Mouse (Mus musculus): ENCODE measurements at regions not wholly inside any gene's neighbourhood (a gene's known extent, or its start where the extent isn't known, plus 50 kb on each side); places are given as distances from the start of the nearest gene placed in this dataset.

DNA sequence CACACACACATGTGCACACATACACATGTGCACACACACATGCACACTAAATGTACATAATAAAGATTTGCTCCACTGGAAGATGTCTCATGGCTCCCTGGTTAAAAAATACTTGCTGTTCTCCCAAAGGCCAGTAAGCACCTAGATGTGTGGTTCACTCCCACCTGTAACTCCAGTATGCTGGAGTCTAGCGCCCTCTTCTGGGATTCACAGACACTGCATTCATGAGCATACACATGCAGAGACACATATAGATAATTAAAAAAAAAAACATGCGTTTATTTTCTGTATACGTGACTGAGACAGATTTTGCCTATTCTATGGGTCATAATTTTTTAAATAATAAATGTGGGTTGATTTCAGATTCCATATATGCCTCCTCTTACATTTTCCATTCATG, 747.5 kb upstream of the Jmjd1c start:
- Histone ChIP-seq H3K4me1 (no peaks in the 10 kb centered on the region), H3K9ac (replicated peaks) (no peak overlapping the region), H3K27me3 (no peaks in the 10 kb centered on the region), H3K4me3 (no peak overlapping the region), H3K27ac (replicated peaks) (no peak overlapping the region), H3K4me2 (replicated peaks) (no peak overlapping the region), H3K9me3 (no peaks in the 10 kb centered on the region), H3K36me3 (no peaks in the 10 kb centered on the region)
- ATAC-seq (replicated peaks) = no peak
- WGBS = 75% methylated on average over 3 of the region's 3 CpGs

DNA sequence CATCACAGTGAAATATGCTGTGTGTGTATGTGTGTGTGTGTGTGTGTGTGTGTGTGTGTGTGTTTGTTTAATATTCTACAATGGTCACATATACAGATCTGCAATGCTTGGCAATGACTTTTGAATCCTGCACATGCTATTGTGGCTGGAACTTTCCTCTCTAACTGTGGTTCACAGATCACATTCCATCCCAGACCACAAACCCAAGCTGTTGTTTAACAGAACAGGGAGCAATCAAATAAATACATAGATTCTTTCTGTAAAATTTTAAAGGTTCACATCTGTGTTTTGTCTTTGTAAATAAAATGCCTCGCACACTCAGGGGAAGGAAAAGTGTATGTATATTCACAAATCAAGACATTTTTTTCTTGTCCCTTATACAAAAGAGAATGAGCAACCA, 744.9 kb upstream of the Jmjd1c start:
- no peaks in the 10 kb centered on the region for H3K4me1 ChIP-seq
- H3K9me3 ChIP-seq = no peaks in the 10 kb centered on the region
- no peak overlapping the region for H3K9ac ChIP-seq (replicated peaks)
- H3K36me3 ChIP-seq = no peaks in the 10 kb centered on the region
- no peak overlapping the region for H3K4me2 ChIP-seq (replicated peaks)
- H3K27me3 ChIP-seq = no peaks in the 10 kb centered on the region
- no peak for ATAC-seq (replicated peaks)
- 83% methylated on average over 1 of the region's 1 CpGs for WGBS
- no peak overlapping the region for H3K4me3 ChIP-seq
- no peak overlapping the region for H3K27ac ChIP-seq (replicated peaks)

DNA sequence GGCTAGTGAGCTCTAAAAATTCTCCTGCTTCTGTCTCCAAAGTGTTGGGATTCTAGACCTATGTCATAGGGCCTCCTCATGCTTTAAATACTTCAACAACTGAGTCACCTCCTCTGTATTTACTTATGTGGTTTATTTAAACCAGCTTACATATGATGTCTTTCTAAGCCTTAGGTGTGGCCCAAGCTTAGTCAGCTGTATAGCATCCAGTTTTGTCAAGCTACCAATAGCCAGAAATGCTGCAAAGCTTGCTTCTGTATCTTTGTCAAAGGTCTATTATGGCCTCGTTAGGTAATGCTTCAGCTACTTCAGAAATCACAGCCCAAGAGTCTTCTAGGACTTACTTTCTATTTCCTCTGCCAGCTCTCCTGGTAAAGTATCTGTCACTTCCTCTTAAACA, 741.9 kb upstream of the Jmjd1c start:
- no peak overlapping the region for H3K4me2 ChIP-seq (replicated peaks)
- H3K27me3 ChIP-seq = no peaks in the 10 kb centered on the region
- no peak for ATAC-seq (replicated peaks)
- WGBS = 47% methylated on average over 1 of the region's 1 CpGs
- no peaks in the 10 kb centered on the region for H3K9me3 ChIP-seq
- no peak overlapping the region for H3K4me3 ChIP-seq
- no peak overlapping the region for H3K9ac ChIP-seq (replicated peaks)
- no peak overlapping the region for H3K27ac ChIP-seq (replicated peaks)
- H3K4me1 ChIP-seq = no peaks in the 10 kb centered on the region
- no peaks in the 10 kb centered on the region for H3K36me3 ChIP-seq

DNA sequence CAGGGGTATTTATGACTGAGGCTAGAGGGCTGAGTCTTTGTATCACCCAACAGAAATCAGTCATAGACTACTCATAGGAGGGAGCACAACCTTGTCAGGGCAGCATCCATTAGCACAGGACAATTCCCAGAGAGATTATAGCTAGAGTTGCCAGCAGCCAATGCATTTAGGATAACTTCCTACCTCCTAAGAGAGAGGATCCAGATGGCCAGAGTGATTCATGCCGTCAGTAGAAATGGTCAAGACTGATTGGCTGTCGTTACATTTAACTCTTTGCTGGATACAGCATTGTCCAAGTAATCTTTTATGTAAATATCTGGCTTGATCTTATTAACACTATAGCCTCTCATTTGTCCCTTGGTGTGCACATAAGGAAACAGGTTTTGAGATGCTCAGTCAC, 740.9 kb upstream of the Jmjd1c start:
- no peak overlapping the region for H3K27ac ChIP-seq (replicated peaks)
- H3K36me3 ChIP-seq = no peaks in the 10 kb centered on the region
- ATAC-seq (replicated peaks) = no peak
- no peaks in the 10 kb centered on the region for H3K9me3 ChIP-seq
- 74% methylated on average over 2 of the region's 2 CpGs for WGBS
- no peaks in the 10 kb centered on the region for H3K4me1 ChIP-seq
- no peak overlapping the region for H3K4me3 ChIP-seq
- H3K9ac ChIP-seq (replicated peaks) = no peak overlapping the region
- H3K4me2 ChIP-seq (replicated peaks) = no peak overlapping the region
- no peaks in the 10 kb centered on the region for H3K27me3 ChIP-seq

DNA sequence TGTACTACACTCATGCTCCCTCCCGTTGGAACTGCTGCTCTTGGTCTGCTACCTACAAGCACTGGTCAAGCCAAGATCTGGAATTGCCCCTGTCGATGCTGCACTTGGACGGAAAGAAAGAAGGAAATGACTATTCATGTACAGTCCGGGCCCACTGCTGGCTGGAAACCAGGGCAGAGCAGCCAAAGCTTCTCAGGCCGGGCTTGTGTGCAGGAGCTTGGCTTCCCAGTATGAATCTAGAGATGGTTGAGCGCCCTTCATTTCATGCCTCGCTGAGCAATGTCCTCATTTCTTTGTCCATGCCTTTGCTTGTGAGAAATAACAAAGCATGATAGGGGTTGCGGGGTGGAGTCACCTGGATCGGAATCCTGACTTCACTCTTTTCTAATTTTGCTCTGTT, 738.2 kb upstream of the Jmjd1c start:
- H3K27ac ChIP-seq (replicated peaks) = no peak overlapping the region
- no peaks in the 10 kb centered on the region for H3K9me3 ChIP-seq
- 41% methylated on average over 9 of the region's 9 CpGs for WGBS
- no peaks in the 10 kb centered on the region for H3K4me1 ChIP-seq
- peak; percentile 78 for ATAC-seq (replicated peaks)
- no peak overlapping the region for H3K9ac ChIP-seq (replicated peaks)
- H3K4me3 ChIP-seq = no peak overlapping the region
- H3K4me2 ChIP-seq (replicated peaks) = no peak overlapping the region
- no peaks in the 10 kb centered on the region for H3K27me3 ChIP-seq
- no peaks in the 10 kb centered on the region for H3K36me3 ChIP-seq

DNA sequence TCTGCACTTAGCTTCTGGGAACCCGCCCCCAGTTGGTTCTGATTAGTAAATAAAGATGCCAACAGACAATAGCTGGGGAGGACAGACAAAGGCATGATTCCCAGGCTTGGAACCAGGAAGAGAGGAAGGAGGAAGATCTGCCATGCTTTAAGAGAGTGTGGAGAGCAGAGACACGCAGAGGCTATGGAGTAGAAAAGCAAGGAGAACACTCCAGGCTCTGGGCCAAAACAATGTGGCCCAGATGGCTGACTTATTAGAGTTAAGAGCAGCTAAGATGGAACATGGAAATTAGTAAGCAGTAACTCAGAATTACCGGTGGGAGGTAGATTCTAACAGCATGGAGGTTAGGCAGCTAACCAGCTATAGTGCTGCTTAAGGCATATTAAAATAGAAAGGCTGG, 725.8 kb upstream of the Jmjd1c start:
- H3K27me3 ChIP-seq = no peaks in the 10 kb centered on the region
- H3K4me3 ChIP-seq = no peak overlapping the region
- no peak overlapping the region for H3K27ac ChIP-seq (replicated peaks)
- no peak overlapping the region for H3K9ac ChIP-seq (replicated peaks)
- H3K36me3 ChIP-seq = no peaks in the 10 kb centered on the region
- ATAC-seq (replicated peaks) = no peak
- no peak overlapping the region for H3K4me2 ChIP-seq (replicated peaks)
- WGBS = 37% methylated on average over 3 of the region's 3 CpGs
- H3K9me3 ChIP-seq = no peaks in the 10 kb centered on the region
- H3K4me1 ChIP-seq = no peaks in the 10 kb centered on the region

DNA sequence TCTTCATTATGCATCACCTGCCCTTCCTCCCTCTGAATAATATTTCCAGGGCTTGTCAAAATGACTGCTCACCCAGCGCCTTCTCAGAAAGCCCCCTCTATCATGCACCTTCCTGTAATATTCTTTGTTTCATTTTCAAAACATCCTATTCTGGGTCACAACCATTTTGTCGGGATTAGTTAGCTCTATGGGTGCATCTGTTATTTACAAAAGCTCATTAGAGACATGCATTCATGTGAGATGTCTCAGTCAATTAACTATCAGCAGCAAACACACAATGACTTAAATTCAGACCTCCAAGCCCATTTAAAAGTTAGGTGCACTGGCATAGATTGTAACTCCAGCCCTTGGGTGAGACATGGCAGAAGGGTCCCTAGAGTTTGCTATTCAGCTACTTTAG, 724.2 kb upstream of the Jmjd1c start:
- Histone ChIP-seq H3K27ac (replicated peaks) (no peak overlapping the region), H3K4me1 (no peaks in the 10 kb centered on the region), H3K9ac (replicated peaks) (no peak overlapping the region), H3K27me3 (no peaks in the 10 kb centered on the region), H3K4me2 (replicated peaks) (no peak overlapping the region), H3K36me3 (no peaks in the 10 kb centered on the region), H3K9me3 (no peaks in the 10 kb centered on the region), H3K4me3 (no peak overlapping the region)
- WGBS = 49% methylated on average over 2 of the region's 2 CpGs
- no peak for ATAC-seq (replicated peaks)

All from forebrain, embryonic 15.5 days (tissue).